Mouse (Mus musculus): Measurements from ENCODE around the gene Hist1h2ai. TPM values are rescaled to one million over a fixed set of nuclear protein-coding genes. Genes with fewer than 3 reads are reported as not detected.
A peak's percentile ranks its signal among the peaks of the same experiment; 100 is the strongest.
"Not testable (repeated sequence)": the region's sequence is repeated elsewhere in the genome, so short reads cannot be mapped to it uniquely, and the experiment has no call there.

Hist1h2ai gene
- polyA plus RNA-seq (2016; fragmentation: Nextera tagmentation; extraction: Ambion mirVana) = 21.4 and 30.7 TPM in 2 replicates

DNA sequence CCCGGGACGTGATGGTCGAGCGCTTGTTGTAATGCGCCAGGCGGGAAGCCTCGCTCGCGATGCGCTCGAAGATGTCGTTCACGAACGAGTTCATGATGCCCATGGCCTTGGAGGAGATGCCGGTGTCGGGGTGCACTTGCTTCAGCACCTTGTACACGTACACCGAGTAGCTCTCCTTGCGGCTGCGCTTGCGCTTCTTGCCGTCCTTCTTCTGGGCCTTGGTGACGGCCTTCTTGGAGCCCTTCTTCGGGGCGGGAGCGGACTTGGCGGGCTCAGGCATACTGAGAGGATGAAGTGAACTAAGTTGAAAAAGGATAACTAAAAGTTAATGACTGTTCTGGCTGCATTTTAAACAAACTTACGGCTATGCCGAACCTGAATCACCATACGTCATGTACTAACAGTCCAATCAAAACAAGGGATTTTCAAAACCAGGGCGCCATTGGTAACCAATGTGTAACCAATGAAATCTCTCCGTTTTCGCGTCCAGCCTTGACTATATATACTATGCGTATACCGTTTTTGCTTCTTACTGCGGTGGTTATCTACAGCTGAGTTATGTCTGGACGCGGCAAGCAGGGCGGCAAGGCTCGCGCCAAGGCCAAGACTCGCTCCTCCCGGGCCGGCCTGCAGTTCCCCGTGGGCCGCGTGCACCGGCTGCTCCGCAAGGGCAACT, at the start of gene Hist1h2ai, which contains the start of gene Hist1h2bl:
Hist1h2ai (plus strand) TSS at position 559 of the 676 bp plus-strand sequence.
Hist1h2bl (minus strand) TSS at position 280 of the 676 bp plus-strand sequence.
- H3K27me3 ChIP-seq = not testable (repeated sequence)
- H3K9ac ChIP-seq (replicated peaks) = peak within 1 kb of the TSS; percentile 73

DNA sequence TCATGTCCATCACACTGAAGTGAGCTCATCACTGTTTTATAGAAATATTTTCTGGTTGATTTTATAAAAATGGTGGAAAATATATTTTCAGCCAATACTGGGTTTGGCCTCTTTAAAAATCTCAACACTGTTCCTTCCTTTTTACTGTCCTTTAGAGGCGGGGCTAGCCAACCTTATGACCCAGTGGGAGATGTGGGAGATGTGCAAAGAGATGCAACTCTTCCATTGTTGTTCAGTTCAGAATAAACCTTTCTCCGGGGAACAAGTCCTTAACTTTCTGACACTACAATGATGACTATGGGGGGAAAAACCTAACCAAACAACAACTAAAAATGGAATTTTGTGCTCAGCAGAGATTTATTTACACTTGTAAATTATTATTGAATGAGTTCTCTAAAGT, 38.9 kb upstream of the Hist1h2ai start, which contains the start of gene Olfr1360:
Olfr1360 (minus strand) TSS at position 101 of the 400 bp plus-strand sequence.
- Histone ChIP-seq H3K9ac (replicated peaks) (no peak within 1 kb of the TSS), H3K4me3 (no peak within 1 kb of the TSS), H3K36me3 (no peaks in the 10 kb centered on the region), H3K27me3 (no peaks in the 10 kb centered on the region), H3K4me1 (no peaks in the 10 kb centered on the region), H3K4me2 (replicated peaks) (no peak within 1 kb of the TSS), H3K27ac (replicated peaks) (no peak within 1 kb of the TSS), H3K9me3 (no peaks in the 10 kb centered on the region)
- 88% methylated on average over 2 of the region's 2 CpGs for WGBS
- no peak for ATAC-seq (ENCODE audit: low FRiP score, low read depth)

More for the DNA sequence above, at the start of gene Hist1h2ai, which contains the start of gene Hist1h2bl:
- H3K9me3 ChIP-seq, H3K36me3 ChIP-seq: not testable (repeated sequence)
- Histone ChIP-seq H3K4me3 (peak within 1 kb of the TSS; percentile 48), H3K27ac (replicated peaks) (peak within 1 kb of the TSS; percentile 94), H3K4me2 (replicated peaks) (peak within 1 kb of the TSS; percentile 85), H3K4me1 (peaks cover 27% of the 10 kb centered on the region)
- under 1% methylated on average over 38 of the region's 50 CpGs for WGBS
- ATAC-seq (ENCODE audit: low FRiP score, low read depth) = peak; percentile 92

DNA sequence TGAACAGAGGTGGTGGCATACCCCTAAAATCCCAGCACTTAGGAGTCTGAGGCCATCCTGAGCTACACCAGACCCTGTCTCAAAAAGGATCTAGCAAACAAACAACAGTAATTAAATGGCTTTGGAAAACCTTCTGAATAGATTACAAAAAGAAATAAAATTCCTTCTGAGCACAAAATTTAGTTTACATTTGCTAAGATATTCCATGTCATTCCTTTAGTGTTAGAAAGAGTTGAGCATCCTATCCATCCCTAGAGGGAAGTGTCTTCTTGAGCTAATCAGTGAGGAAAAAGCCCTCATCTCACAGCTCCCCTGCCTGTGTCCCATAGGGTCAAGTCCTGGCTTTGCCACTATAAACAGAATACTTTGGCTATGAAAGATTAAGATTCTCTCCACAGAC, 18.4 kb upstream of the Hist1h2ai start, which contains the start of gene Olfr1359:
Olfr1359 (plus strand) TSS at position 301 of the 400 bp plus-strand sequence.
- no peak within 1 kb of the TSS for H3K27ac ChIP-seq (replicated peaks)
- H3K36me3 ChIP-seq = no peaks in the 10 kb centered on the region
- no peak within 1 kb of the TSS for H3K4me3 ChIP-seq
- no peaks in the 10 kb centered on the region for H3K9me3 ChIP-seq
- no peak within 1 kb of the TSS for H3K9ac ChIP-seq (replicated peaks)
- no peak within 1 kb of the TSS for H3K4me2 ChIP-seq (replicated peaks)
- no peaks in the 10 kb centered on the region for H3K4me1 ChIP-seq
- no peak for ATAC-seq (ENCODE audit: low FRiP score, low read depth)
- H3K27me3 ChIP-seq = no peaks in the 10 kb centered on the region

DNA sequence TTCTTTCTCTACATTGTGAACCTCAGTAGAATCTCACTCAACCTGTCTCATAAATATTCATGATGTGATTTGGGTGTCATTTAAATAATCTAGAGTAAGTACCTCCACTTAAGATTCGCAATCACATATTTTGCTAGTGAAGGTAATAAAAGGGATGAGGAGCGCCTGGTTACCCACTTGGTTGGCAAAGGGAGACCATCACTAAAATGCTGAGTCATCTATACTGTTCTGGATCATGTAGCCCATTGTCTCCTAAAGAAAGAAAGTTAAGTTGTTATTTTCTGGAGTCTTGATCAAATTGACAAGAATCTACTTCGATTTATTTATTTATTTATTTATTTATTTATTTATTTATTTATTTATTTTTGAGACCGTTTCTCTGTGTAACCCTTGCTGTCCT, 9.6 kb upstream of the Hist1h2ai start:
- ATAC-seq (ENCODE audit: low FRiP score, low read depth) = no peak
- H3K4me2 ChIP-seq (replicated peaks) = no peak overlapping the region
- 74% methylated on average over 4 of the region's 4 CpGs for WGBS

DNA sequence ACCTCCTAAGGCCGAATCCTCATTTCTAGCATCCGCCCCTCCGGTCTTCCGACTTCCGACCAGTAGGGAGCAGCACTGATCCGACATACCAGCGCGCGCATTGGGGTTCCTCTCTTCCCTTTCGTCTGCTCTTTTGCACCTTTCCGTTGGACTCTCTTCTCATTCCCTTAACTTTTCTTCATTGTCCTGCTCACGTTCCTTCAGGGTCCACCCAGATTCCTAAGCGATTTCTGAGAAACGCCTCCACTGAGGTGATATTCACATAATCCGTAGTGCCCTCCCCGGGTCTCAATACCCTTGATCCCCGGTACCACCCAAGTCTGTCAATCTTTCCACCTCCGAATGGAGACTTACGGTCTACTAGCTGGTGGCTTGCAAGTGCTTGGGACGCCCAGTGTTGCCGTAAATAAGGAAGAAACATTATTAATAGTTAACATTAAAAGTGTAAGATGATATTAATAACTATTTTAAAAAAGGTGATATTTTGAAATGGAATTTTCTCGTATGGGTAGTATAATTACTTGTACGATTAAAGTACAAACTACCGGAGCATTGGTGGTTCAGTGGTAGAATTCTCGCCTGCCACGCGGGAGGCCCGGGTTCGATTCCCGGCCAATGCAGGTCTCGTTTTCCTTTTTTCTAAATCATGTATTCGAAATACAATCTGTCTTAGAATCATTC, 6.1 kb upstream of the Hist1h2ai start:
- Histone ChIP-seq H3K4me3 (peak overlapping the region; percentile 55), H3K27ac (replicated peaks) (peak overlapping the region; percentile 55; the same call in 1 of the 2 replicates), H3K36me3 (no peaks in the 10 kb centered on the region), H3K9me3 (no peaks in the 10 kb centered on the region), H3K4me1 (peaks cover 8% of the 10 kb centered on the region), H3K9ac (replicated peaks) (peak overlapping the region; percentile 43), H3K4me2 (replicated peaks) (peak overlapping the region; percentile 43), H3K27me3 (no peaks in the 10 kb centered on the region)
- under 1% methylated on average over 32 of the region's 32 CpGs for WGBS
- peak; percentile 85 for ATAC-seq (ENCODE audit: low FRiP score, low read depth)

More for the DNA sequence above, 9.6 kb upstream of the Hist1h2ai start:
- no peaks in the 10 kb centered on the region for H3K27me3 ChIP-seq
- H3K36me3 ChIP-seq = no peaks in the 10 kb centered on the region
- no peak overlapping the region for H3K27ac ChIP-seq (replicated peaks)
- H3K4me1 ChIP-seq = peaks cover 4% of the 10 kb centered on the region; the same call in 1 of the 2 replicates
- H3K4me3 ChIP-seq = no peak overlapping the region
- no peak overlapping the region for H3K9ac ChIP-seq (replicated peaks)
- H3K9me3 ChIP-seq = no peaks in the 10 kb centered on the region

DNA sequence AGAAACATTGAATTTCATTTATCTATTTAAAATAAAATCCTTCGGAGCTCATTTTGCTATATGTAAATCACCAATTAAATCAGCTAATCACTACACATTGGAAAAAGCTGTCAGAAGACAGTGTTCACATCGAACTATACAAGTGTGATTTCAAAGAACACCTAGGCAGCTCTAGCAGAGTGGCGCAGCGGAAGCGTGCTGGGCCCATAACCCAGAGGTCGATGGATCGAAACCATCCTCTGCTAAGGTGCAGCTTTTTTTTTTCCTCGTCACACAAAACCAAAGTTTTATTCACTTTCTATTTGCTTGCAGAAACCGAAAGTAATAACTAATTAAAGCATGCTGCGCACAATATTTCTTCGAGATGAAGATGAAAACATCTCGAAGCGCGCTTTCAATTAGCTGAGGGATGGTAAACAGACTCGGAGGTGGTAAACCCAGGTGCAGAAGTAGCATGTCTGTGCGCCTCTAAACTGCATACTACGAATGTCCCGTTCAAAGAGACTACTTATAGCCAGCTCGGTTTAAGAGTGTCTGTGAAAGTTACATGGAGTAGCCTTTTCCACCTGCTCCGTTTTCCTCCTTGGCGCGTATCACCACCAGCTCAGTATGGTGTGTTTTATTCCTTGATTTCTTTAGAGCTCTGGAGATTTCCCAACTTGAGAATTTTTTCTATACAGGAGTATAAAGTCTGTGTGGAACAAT, 5.2 kb upstream of the Hist1h2ai start:
- peak overlapping the region; percentile 44 for H3K4me3 ChIP-seq
- peak overlapping the region; percentile 34 for H3K9ac ChIP-seq (replicated peaks)
- no peaks in the 10 kb centered on the region for H3K36me3 ChIP-seq
- ATAC-seq (ENCODE audit: low FRiP score, low read depth) = peak; percentile 63
- peaks cover 12% of the 10 kb centered on the region for H3K4me1 ChIP-seq
- H3K4me2 ChIP-seq (replicated peaks) = peak overlapping the region; percentile 60
- no peak overlapping the region for H3K27ac ChIP-seq (replicated peaks)
- no peaks in the 10 kb centered on the region for H3K27me3 ChIP-seq
- H3K9me3 ChIP-seq = no peaks in the 10 kb centered on the region
- 1% methylated on average over 22 of the region's 22 CpGs for WGBS

DNA sequence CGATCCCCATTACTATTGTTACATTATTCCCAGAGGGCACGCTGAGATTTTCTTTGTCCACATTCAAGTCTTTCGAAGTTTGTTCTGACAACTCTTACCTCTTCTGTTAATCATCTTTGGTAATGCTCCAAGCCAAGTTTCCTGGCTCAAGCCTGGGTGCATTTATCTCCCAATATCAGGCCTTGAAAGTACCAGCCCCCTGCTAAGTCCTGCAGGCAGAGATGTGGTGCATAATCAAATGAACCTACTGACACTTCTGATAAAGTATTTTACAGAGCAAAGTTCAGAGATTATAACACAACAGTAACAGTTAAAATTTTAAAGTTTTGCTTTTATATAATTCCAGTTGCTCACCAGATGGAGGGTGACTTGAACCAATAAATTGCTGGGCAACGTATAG, 4.5 kb upstream of the Hist1h2ai start:
- no peaks in the 10 kb centered on the region for H3K27me3 ChIP-seq
- peak overlapping the region; percentile 60 for H3K4me2 ChIP-seq (replicated peaks)
- 27% methylated on average over 4 of the region's 4 CpGs for WGBS
- H3K9ac ChIP-seq (replicated peaks) = peak overlapping the region; percentile 34; the same call in 1 of the 2 replicates
- peak overlapping the region; percentile 44 for H3K4me3 ChIP-seq
- ATAC-seq (ENCODE audit: low FRiP score, low read depth) = no peak
- H3K4me1 ChIP-seq = peaks cover 12% of the 10 kb centered on the region
- H3K27ac ChIP-seq (replicated peaks) = no peak overlapping the region
- H3K9me3 ChIP-seq = no peaks in the 10 kb centered on the region
- no peaks in the 10 kb centered on the region for H3K36me3 ChIP-seq

DNA sequence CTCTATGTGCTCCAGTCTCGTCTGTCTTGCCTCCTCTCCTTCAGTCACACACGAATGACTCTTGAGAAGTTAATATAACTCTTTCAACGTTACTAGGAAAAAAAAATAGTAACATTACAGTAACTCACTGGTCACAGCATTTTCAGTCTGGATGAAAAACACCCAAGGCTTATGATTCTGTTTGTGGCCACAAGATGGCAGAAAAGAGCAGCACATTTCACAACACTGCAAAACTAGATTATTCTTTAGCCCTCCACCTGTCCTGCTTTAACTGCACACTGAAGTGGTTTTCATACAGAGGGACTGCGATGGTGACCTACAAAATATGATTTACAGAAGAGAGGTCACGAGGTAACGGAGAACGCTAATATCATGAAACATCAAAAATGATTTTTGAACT, 1.5 kb upstream of the Hist1h2ai start:
- Histone ChIP-seq H3K4me3 (peak overlapping the region; percentile 42), H3K27ac (replicated peaks) (peak overlapping the region; percentile 94), H3K36me3 (no peaks in the 10 kb centered on the region), H3K9ac (replicated peaks) (peak overlapping the region; percentile 68), H3K4me2 (replicated peaks) (peak overlapping the region; percentile 85), H3K4me1 (peaks cover 23% of the 10 kb centered on the region), H3K9me3 (no peaks in the 10 kb centered on the region), H3K27me3 (no peaks in the 10 kb centered on the region)
- ATAC-seq (ENCODE audit: low FRiP score, low read depth) = no peak
- WGBS = 3% methylated on average over 7 of the region's 7 CpGs

DNA sequence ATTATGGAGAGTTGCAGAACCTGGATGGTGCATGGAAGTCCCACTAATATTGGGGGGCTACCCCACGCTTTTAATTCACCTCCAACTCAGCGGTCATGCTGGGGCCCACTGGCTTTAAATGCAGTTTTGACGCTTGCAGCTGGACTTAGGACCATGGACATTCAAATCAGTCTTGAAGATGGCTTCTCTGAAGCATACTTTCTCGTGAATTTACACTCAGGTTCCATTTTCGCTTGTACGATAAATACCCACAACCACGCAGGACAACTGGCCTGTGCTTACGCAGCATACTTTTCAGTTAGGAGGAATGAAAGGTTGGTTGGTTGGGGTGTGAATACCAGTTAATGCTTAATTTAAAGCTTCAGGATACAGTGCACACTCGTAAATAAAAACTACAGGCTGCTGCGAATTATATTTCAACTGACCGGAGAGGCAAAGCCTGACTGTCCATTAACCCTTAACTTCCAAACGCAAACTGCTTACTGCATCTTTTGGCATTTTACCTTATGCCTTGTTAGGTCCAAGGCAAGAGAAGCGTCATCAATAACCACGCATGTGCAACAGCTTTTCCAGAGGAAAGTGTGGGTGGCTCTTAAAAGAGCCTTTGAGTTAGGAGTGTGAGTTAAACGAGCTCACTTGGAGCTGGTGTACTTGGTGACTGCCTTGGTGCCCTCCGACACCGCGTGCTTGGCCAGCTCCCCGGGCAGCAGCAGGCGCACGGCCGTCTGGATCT, 925 bp upstream of the Hist1h2ai start:
- ATAC-seq (ENCODE audit: low FRiP score, low read depth) = no peak
- H3K9me3 ChIP-seq = no peaks in the 10 kb centered on the region
- H3K27me3 ChIP-seq = no peaks in the 10 kb centered on the region
- H3K4me3 ChIP-seq = peak overlapping the region; percentile 42
- H3K4me1 ChIP-seq = peaks cover 23% of the 10 kb centered on the region
- peak overlapping the region; percentile 85 for H3K4me2 ChIP-seq (replicated peaks)
- H3K27ac ChIP-seq (replicated peaks) = peak overlapping the region; percentile 94
- peak overlapping the region; percentile 68 for H3K9ac ChIP-seq (replicated peaks)
- H3K36me3 ChIP-seq = no peaks in the 10 kb centered on the region
- 2% methylated on average over 22 of the region's 22 CpGs for WGBS

DNA sequence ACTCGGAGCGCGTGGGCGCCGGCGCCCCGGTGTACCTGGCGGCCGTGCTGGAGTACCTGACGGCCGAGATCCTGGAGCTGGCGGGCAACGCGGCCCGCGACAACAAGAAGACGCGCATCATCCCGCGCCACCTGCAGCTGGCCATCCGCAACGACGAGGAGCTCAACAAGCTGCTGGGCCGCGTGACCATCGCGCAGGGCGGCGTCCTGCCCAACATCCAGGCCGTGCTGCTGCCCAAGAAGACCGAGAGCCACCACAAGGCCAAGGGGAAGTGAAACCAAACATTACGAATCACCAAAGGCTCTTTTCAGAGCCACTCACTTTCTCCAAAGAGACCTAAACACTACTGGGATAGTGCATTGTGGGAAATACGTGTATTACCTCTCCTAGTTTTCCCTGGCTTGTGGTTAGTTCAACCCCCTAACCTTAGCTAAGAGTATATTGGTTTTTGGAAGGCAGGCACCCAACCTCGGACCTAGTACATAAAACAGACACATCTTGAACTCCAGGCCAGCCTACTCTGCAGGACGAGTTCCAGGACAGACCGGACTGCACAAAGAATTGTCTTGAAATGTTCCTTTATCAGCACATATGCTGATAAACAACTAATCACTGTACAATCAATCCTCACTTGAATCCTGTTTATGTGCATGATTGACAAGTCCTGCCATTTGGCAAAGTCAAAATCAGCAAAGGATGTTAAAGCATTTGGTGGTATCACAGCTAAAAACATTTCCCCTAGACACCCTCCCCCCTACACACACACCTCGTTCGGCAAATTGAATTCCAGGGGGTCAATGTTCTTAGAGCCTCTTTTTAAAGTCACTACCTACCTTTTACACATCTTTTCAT, 544 bp downstream of the Hist1h2ai start:
- H3K4me2 ChIP-seq (replicated peaks) = peak overlapping the region; percentile 85
- H3K9me3 ChIP-seq, H3K36me3 ChIP-seq, H3K27me3 ChIP-seq: not testable (repeated sequence)
- H3K27ac ChIP-seq (replicated peaks) = peak overlapping the region; percentile 94
- H3K4me3 ChIP-seq = peak overlapping the region; percentile 48
- H3K4me1 ChIP-seq = peaks cover 25% of the 10 kb centered on the region
- ATAC-seq (ENCODE audit: low FRiP score, low read depth) = 0 out of 2 replicates have a peak, but pooled peaks have one; percentile 1
- peak overlapping the region; percentile 73 for H3K9ac ChIP-seq (replicated peaks)
- WGBS = under 1% methylated on average over 15 of the region's 38 CpGs

All from midbrain, embryonic 12.5 days (tissue).